ENCODE assay signal across 8 mouse cellular contexts in the genomic region with DNA sequence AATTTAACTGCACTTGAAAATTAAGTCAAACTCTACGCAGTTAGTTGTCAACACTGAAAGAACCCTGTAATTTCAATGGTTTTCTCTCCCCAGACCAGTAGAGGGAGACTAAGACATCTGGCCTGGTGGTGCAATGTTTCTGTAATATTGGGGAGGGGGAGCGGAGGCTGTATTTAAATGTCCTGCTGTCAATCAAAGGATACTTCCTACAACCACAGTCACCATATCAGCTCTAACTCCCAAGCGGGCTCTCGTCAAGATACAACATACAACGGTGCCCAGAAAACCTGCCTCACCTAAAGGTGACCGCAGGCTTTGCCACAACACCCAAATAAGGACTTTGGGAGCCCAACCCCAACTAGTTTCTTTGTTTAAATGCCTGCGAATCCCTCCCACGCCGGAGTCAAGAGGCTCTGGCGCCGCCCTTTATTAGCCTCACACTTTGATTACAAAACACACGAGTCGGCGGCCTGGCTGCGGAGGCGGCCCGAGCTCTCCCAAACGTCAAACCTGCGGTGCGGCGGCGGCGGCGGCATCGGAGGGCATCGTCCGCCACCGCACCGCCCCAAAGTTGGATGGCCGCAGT. TPM values are rescaled to one million over a fixed set of nuclear protein-coding genes. Genes with fewer than 3 reads are reported as not detected.
DNase-seq lines count a peak whose midpoint lies in the region; ATAC-seq and TF ChIP-seq lines count a peak whose summit lies in the region.

No protein-coding gene starts in this region.

- WGBS in heart, embryonic 10.5 days: under 1% methylated on average over 30 of the region's 30 CpGs
- under 1% methylated on average over 30 of the region's 30 CpGs for WGBS in kidney, embryonic 14.5 days
- 1% methylated on average over 30 of the region's 30 CpGs for WGBS in liver, embryonic 12.5 days (ENCODE audit: insufficient replicate concordance)

- peaks cover 6% of the 10 kb centered on the region; the same call in 1 of the 2 replicates for H3K4me1 ChIP-seq in bone marrow macrophage, adult 2 months (ENCODE audit: control insufficient read depth, insufficient read depth, low read length)
- H3K4me1 ChIP-seq in erythroblast, embryonic 14.5 days (ENCODE audit: control insufficient read depth): peaks cover 53% of the 10 kb centered on the region
- H3K4me1 ChIP-seq in heart, embryonic 10.5 days: peaks cover 5% of the 10 kb centered on the region
- H3K4me1 ChIP-seq in kidney, embryonic 14.5 days (ENCODE audit: control insufficient read depth, insufficient read depth, low read length): no peaks in the 10 kb centered on the region
- peaks cover 43% of the 10 kb centered on the region for H3K4me1 ChIP-seq in liver, embryonic 12.5 days

- H3K9me3 ChIP-seq in erythroblast, embryonic 14.5 days (ENCODE audit: control insufficient read depth, low read length): no peaks in the 10 kb centered on the region
- no peaks in the 10 kb centered on the region for H3K9me3 ChIP-seq in heart, embryonic 10.5 days
- H3K9me3 ChIP-seq in kidney, embryonic 14.5 days (ENCODE audit: control insufficient read depth, low read length): no peaks in the 10 kb centered on the region
- no peaks in the 10 kb centered on the region for H3K9me3 ChIP-seq in liver, embryonic 12.5 days (replicated peaks)

- peak overlapping the region; percentile 87 for H3K27ac ChIP-seq in bone marrow macrophage, adult 2 months (ENCODE audit: insufficient read depth, low read depth, low read length)
- peak overlapping the region; percentile 96 for H3K27ac ChIP-seq in heart, embryonic 10.5 days
- peak overlapping the region; percentile 97 for H3K27ac ChIP-seq in kidney, embryonic 14.5 days (ENCODE audit: low read depth, low read length)
- H3K27ac ChIP-seq in liver, embryonic 12.5 days: peak overlapping the region; percentile 91

- peak overlapping the region; percentile 91 for H3K4me2 ChIP-seq in kidney, embryonic 14.5 days (replicated peaks; ENCODE audit: low read depth, low read length)
- H3K4me2 ChIP-seq in liver, embryonic 12.5 days: peak overlapping the region; percentile 88

- H3K9ac ChIP-seq in kidney, embryonic 14.5 days (ENCODE audit: low read depth, low read length): peak overlapping the region; percentile 97
- peak overlapping the region; percentile 100 for H3K9ac ChIP-seq in liver, embryonic 12.5 days

- DNase-seq in CD4-positive helper T cell, adult 2 months (ENCODE audit: low read depth, low spot score): peak; percentile 94
- peak; percentile 90 for DNase-seq in heart, embryonic 10.5 days (ENCODE audit: low spot score)
- DNase-seq in naive thymus-derived CD4-positive, alpha-beta T cell, adult 2 months (ENCODE audit: low read depth): peak; percentile 92
- peak; percentile 90 for DNase-seq in splenic B cell, adult 2 months (ENCODE audit: low read depth, low spot score)

- peak; percentile 56 for ATAC-seq in kidney, embryonic 14.5 days (ENCODE audit: low FRiP score, low TSS enrichment)
- peak; percentile 31; the same call in 1 of the 2 replicates for ATAC-seq in liver, embryonic 12.5 days

- H3K36me3 ChIP-seq in erythroblast, embryonic 14.5 days (ENCODE audit: control insufficient read depth): peaks cover 19% of the 10 kb centered on the region
- no peaks in the 10 kb centered on the region for H3K36me3 ChIP-seq in heart, embryonic 10.5 days
- H3K36me3 ChIP-seq in kidney, embryonic 14.5 days (ENCODE audit: control insufficient read depth, insufficient read depth, low read length): no peaks in the 10 kb centered on the region
- no peaks in the 10 kb centered on the region for H3K36me3 ChIP-seq in liver, embryonic 12.5 days
- no peaks in the 10 kb centered on the region for H3K36me3 ChIP-seq in splenic B cell, adult 2 months (ENCODE audit: control insufficient read depth, insufficient read depth, low read length, poor library complexity, severe bottlenecking)

- peaks cover 16% of the 10 kb centered on the region for H3K27me3 ChIP-seq in erythroblast, embryonic 14.5 days (ENCODE audit: control insufficient read depth)
- no peaks in the 10 kb centered on the region for H3K27me3 ChIP-seq in heart, embryonic 10.5 days (ENCODE audit: insufficient read depth, poor library complexity, severe bottlenecking)
- H3K27me3 ChIP-seq in kidney, embryonic 14.5 days (ENCODE audit: control insufficient read depth, insufficient read depth, low read length): no peaks in the 10 kb centered on the region
- H3K27me3 ChIP-seq in liver, embryonic 12.5 days (replicated peaks): no peaks in the 10 kb centered on the region; the same call in 1 of the 2 replicates
- no peaks in the 10 kb centered on the region for H3K27me3 ChIP-seq in splenic B cell, adult 2 months (ENCODE audit: control insufficient read depth, insufficient read depth, low read length, poor library complexity, severe bottlenecking)

- H3K4me3 ChIP-seq in bone marrow macrophage, adult 2 months (ENCODE audit: insufficient read depth, low read length): peak overlapping the region; percentile 100
- H3K4me3 ChIP-seq in erythroblast, embryonic 14.5 days (replicated peaks): peak overlapping the region; percentile 89
- peak overlapping the region; percentile 76 for H3K4me3 ChIP-seq in heart, embryonic 10.5 days
- H3K4me3 ChIP-seq in kidney, embryonic 14.5 days (ENCODE audit: low read length): peak overlapping the region; percentile 98
- peak overlapping the region; percentile 100 for H3K4me3 ChIP-seq in liver, embryonic 12.5 days

- peak; percentile 12; the same call in 1 of the 2 replicates for TF ChIP-seq POLR2A in bone marrow macrophage, adult 2 months (IDR thresholded peaks at IDR 0.05; ENCODE audit: borderline replicate concordance, low read depth, low read length)

- 0 out of 2 replicates have a peak, but pooled peaks have one; percentile 27 for TF ChIP-seq CTCF in bone marrow macrophage, adult 2 months (IDR thresholded peaks at IDR 0.05; ENCODE audit: low read depth, low read length)

RNA-seq across cellular contexts. Expression of a gene that starts 1.4 kb away (rescaled TPM):
- 26.3 and 29.3 TPM in 2 replicates for polyA plus RNA-seq in bone marrow macrophage, adult 2 months (2012; ENCODE audit: insufficient read depth, insufficient read length, missing spikeins)
- 0.79 and 1.1 TPM in 2 replicates for polyA plus RNA-seq in erythroblast, embryonic 14.5 days (2012)
- polyA plus RNA-seq in heart, embryonic 10.5 days (2016; fragmentation: Nextera tagmentation; extraction: Ambion mirVana): 4.9 and 5.7 TPM in 2 replicates
- 5.2 and 7.9 TPM in 2 replicates for polyA plus RNA-seq in kidney, embryonic 14.5 days (2014; fragmentation: Nextera tagmentation; extraction: Ambion mirVana)
- 13.8 and 15.6 TPM in 2 replicates for polyA plus RNA-seq in liver, embryonic 12.5 days (2016; fragmentation: Nextera tagmentation; extraction: Ambion mirVana)

Comparison
In these comparisons a context has a peak if more than half of its experiments do, and no peak if none do; other contexts are left out.
1. Peak in every context shown above with its lines: DNase-seq, ATAC-seq, H3K4me3 ChIP-seq and H3K27ac ChIP-seq.